Mouse (Mus musculus) megakaryocyte, embryonic 14.5 days (primary cell): ENCODE measurements around the gene Nfat5.

Experiments used
- FLI1 ChIP-seq: IDR thresholded peaks from 2 replicates; pipeline ENCODE4 v1.6.1; 2012; ENCODE audit warnings: low read length, inconsistent platforms, mixed read lengths
- GATA1 ChIP-seq: IDR thresholded peaks from 3 replicates; pipeline ENCODE4 v1.6.1; 2012; ENCODE audit warnings: mixed read lengths, low read length, inconsistent platforms, borderline replicate concordance

GRCm38 (mm10) chr8:107411391-107411790, 118.1 kb downstream of the Nfat5 start:
- no peak for TF ChIP-seq GATA1
- TF ChIP-seq FLI1: no peak
